22 mouse cellular contexts compared by ENCODE assay signal in genomic region chr12:8941699-8942392, GRCm38 (mm10). TPM values are rescaled to one million over a fixed set of nuclear protein-coding genes. Genes with fewer than 3 reads are reported as not detected.
A peak's percentile ranks its signal among the peaks of the same experiment; 100 is the strongest.
DNase-seq lines count a peak whose midpoint lies in the region; ATAC-seq and TF ChIP-seq lines count a peak whose summit lies in the region.
"Had no signal": no experiment of that assay in that cellular context is flagged by ENCODE, and none has a peak within 500 bp of the region (broad histone marks: within the 10 kb centered on the region; RNA-seq: fewer than 3 reads in every experiment).

No protein-coding gene starts in this region.

- H3K4me3 ChIP-seq in ES-E14 (ENCODE audit: insufficient read depth in 1 of 2, low read depth in 1 of 2, low read length in 2 of 2, poor library complexity in 1 of 2, severe bottlenecking in 1 of 2) = no peak overlapping the region
- H3K4me3 ChIP-seq in thymus, adult 2 months (ENCODE audit: control insufficient read depth, insufficient read depth, low read length) = no peak overlapping the region
- H3K4me3 ChIP-seq: forebrain, embryonic 10.5 days; hindbrain, embryonic 13.5 days; layer of hippocampus, adult 2 months had no signal

- peak overlapping the region; percentile 4; the same call in 1 of the 2 replicates for H3K27ac ChIP-seq in ES-E14 (ENCODE audit: insufficient read depth, low read depth, low read length, poor library complexity, severe bottlenecking)
- no peak overlapping the region for H3K27ac ChIP-seq in thymus, adult 2 months (ENCODE audit: control insufficient read depth, insufficient read depth, low read length)
- H3K27ac ChIP-seq: forebrain, embryonic 10.5 days; hindbrain, embryonic 13.5 days; layer of hippocampus, adult 2 months had no signal

- H3K9ac ChIP-seq in ES-E14 (ENCODE audit: insufficient read depth, low read depth, low read length, poor library complexity, severe bottlenecking) = no peak overlapping the region
- H3K9ac ChIP-seq: hindbrain, embryonic 13.5 days; lung, embryonic 14.5 days had no signal

- no peaks in the 10 kb centered on the region for H3K9me3 ChIP-seq in ES-E14 (ENCODE audit: control insufficient read depth, insufficient read depth, low read depth, low read length)
- H3K9me3 ChIP-seq: forebrain, embryonic 10.5 days; hindbrain, embryonic 13.5 days had no signal

- DNase-seq in B cell, adult 2 months = peak; percentile 33 to 36
- no peak for DNase-seq in ES-E14 (ENCODE audit: low read depth, low spot score)
- no peak for DNase-seq in adrenal gland, postnatal 14 days
- DNase-seq in thymus, adult 2 months = no peak
- DNase-seq in frontal cortex, adult 2 months (ENCODE audit: extremely low spot score in 1 of 2, low spot score in 1 of 2) = no peak
- DNase-seq: adrenal gland, postnatal 10 days; cerebellum, adult 2 months; gastrocnemius, postnatal 14 days; kidney, adult 11 months; kidney, postnatal 10 days; liver; lung, embryonic 14.5 days; midbrain, embryonic 14.5 days; spleen, adult 18-20 months; thymus, postnatal 4 days had no signal

- no peaks in the 10 kb centered on the region for H3K27me3 ChIP-seq in thymus, adult 2 months (ENCODE audit: control insufficient read depth, insufficient read depth, low read length)
- H3K27me3 ChIP-seq: hindbrain, embryonic 13.5 days had no signal

- in situ Hi-C loops in ES-E14 (cut with MboI; ENCODE audit: low sequenced_read_pairs in 2 of 2, unreplicated experiment in 2 of 2) = no loop called here

- H3K4me1 ChIP-seq in ES-E14 (ENCODE audit: control insufficient read depth in 2 of 2, insufficient read depth in 2 of 2, low read length in 2 of 2, poor library complexity in 1 of 2) = peaks cover 2 to 14% of the 10 kb centered on the region in 2 experiments; a peak in 2 of 4 replicates
- H3K4me1 ChIP-seq in thymus, adult 2 months (replicated peaks; ENCODE audit: control insufficient read depth, insufficient read depth, low read length) = no peaks in the 10 kb centered on the region
- H3K4me1 ChIP-seq: forebrain, embryonic 10.5 days; hindbrain, embryonic 13.5 days had no signal

- TF ChIP-seq POLR2A in thymus, adult 2 months (IDR thresholded peaks at IDR 0.05; ENCODE audit: control insufficient read depth, extremely low read depth, insufficient read depth, low read length, poor library complexity) = no peak

- peaks cover 10% of the 10 kb centered on the region for H3K36me3 ChIP-seq in ES-E14 (ENCODE audit: control insufficient read depth, insufficient read depth, low read length, poor library complexity, severe bottlenecking)
- peaks cover 24% of the 10 kb centered on the region for H3K36me3 ChIP-seq in thymus, adult 2 months (ENCODE audit: control insufficient read depth, insufficient read depth, low read length)

- WGBS in thymus, adult 2 months = 31% methylated on average over 4 of the region's 4 CpGs

- peak; percentile 83 for ATAC-seq in common myeloid progenitor, adult 5-6 weeks (replicated peaks; ENCODE audit: low read depth, poor library complexity, severe bottlenecking)
- peak; percentile 79 for ATAC-seq in monocyte, adult 5-6 weeks (replicated peaks; ENCODE audit: insufficient number of reproducible peaks, low FRiP score, low TSS enrichment, poor library complexity, severe bottlenecking)

- no peak for TF ChIP-seq CTCF in thymus, adult 2 months (IDR thresholded peaks at IDR 0.05; ENCODE audit: borderline replicate concordance, control insufficient read depth, extremely low read depth, insufficient read depth, low read length, poor library complexity)

TF ChIP-seq in ES-E14, 5 proteins besides CTCF, POLR2A, EP300 and RAD21:
- TF ChIP-seq MAFK (IDR thresholded peaks at IDR 0.05; ENCODE audit: insufficient read depth, low read depth, low read length) = no peak
- no peak for TF ChIP-seq HCFC1 (IDR thresholded peaks at IDR 0.05; ENCODE audit: borderline replicate concordance, insufficient read depth, low read length)
- TF ChIP-seq CHD2 (IDR thresholded peaks at IDR 0.05; ENCODE audit: low read depth, low read length) = no peak
- no peak for TF ChIP-seq ZC3H11A (IDR thresholded peaks at IDR 0.05; ENCODE audit: borderline replicate concordance, low read depth, low read length)
- no peak for TF ChIP-seq ZNF384 (IDR thresholded peaks at IDR 0.05; ENCODE audit: low read depth, low read length)
TF ChIP-seq in ES-E14: peak in this region for 0.

RNA-seq across cellular contexts. Expression of gene Matn3, which starts 5.9 kb away (rescaled TPM):
- total RNA-seq in ES-E14 (2012; rRNA removed) = 2.5 and 5.3 TPM in 2 replicates
- not detected in 2 replicates for total RNA-seq in common myeloid progenitor, adult 5-6 weeks (2017)
- not detected in 3 replicates for total RNA-seq in monocyte, adult 5-6 weeks (2017)
- total RNA-seq in adrenal gland, postnatal 14 days (2021) = not detected in 2 replicates
- 0.06 and 0.15 TPM in 2 replicates for polyA plus RNA-seq in thymus, adult 2 months (2012; rRNA removed)
- polyA plus RNA-seq in frontal cortex, adult 2 months (2012; rRNA removed) = 0.08 TPM in 2 replicates
- total RNA-seq: heart, adult 8-10 months; layer of hippocampus, adult 2 months; left cerebral cortex, postnatal 36 days had no signal
- polyA plus RNA-seq: cerebellum, adult 2 months had no signal

RNA-seq across cellular contexts. Expression of gene Laptm4a, which starts 20.4 kb away (rescaled TPM):
- total RNA-seq in ES-E14 (2012; rRNA removed) = 238 and 248 TPM in 2 replicates
- 115 and 122 TPM in 2 replicates for total RNA-seq in common myeloid progenitor, adult 5-6 weeks (2017)
- 314 to 883 TPM (median 672 TPM) in 3 replicates for total RNA-seq in monocyte, adult 5-6 weeks (2017)
- 378 and 379 TPM in 2 replicates for total RNA-seq in adrenal gland, postnatal 14 days (2021)
- 109 and 138 TPM in 2 replicates for polyA plus RNA-seq in thymus, adult 2 months (2012; rRNA removed)
- polyA plus RNA-seq in frontal cortex, adult 2 months (2012; rRNA removed) = 229 and 243 TPM in 2 replicates

RNA-seq across cellular contexts. Expression of gene Wdr35, which starts 31.8 kb away (rescaled TPM):
- 22.3 and 27.1 TPM in 2 replicates for total RNA-seq in ES-E14 (2012; rRNA removed)
- total RNA-seq in common myeloid progenitor, adult 5-6 weeks (2017) = 3.8 and 4.1 TPM in 2 replicates
- total RNA-seq in monocyte, adult 5-6 weeks (2017) = 0.67 to 1.3 TPM (median 1.2 TPM) in 3 replicates
- 12.6 and 14.4 TPM in 2 replicates for total RNA-seq in adrenal gland, postnatal 14 days (2021)
- 1.6 and 1.8 TPM in 2 replicates for polyA plus RNA-seq in thymus, adult 2 months (2012; rRNA removed)
- polyA plus RNA-seq in frontal cortex, adult 2 months (2012; rRNA removed) = 19.1 and 23.5 TPM in 2 replicates

Comparison
In these comparisons a context has a peak if more than half of its experiments do, and no peak if none do; other contexts are left out.
1. DNase-seq: peak in B cell, adult 2 months (2 of 2); none in ES-E14 (single experiment), adrenal gland, postnatal 14 days (single experiment), thymus, adult 2 months (single experiment) and frontal cortex, adult 2 months (0 of 2).